Mouse (Mus musculus): ENCODE measurements around the gene Dhrs2. TPM values are rescaled to one million over a fixed set of nuclear protein-coding genes. Genes with fewer than 3 reads are reported as not detected.

Gene Dhrs2
- polyA plus RNA-seq, 1 experiment from 2014 or later, result 0.23 TPM

- H3K9ac ChIP-seq (replicated peaks; ENCODE audit: low read depth), result no peak overlapping the region
- no peaks in the 10 kb centered on the region for H3K4me1 ChIP-seq (ENCODE audit: insufficient read depth, low read depth, low read length)
- DNase-seq (ENCODE audit: low spot score), result no peak
- TF ChIP-seq EP300 (IDR thresholded peaks at IDR 0.05), result no peak
- no peak for TF ChIP-seq CTCF (IDR thresholded peaks at IDR 0.05)
- no peak for ATAC-seq
- no peaks in the 10 kb centered on the region for H3K9me3 ChIP-seq (ENCODE audit: low read length)
- no peak overlapping the region for H3K4me3 ChIP-seq (ENCODE audit: low read depth, low read length)
- no peak overlapping the region for H3K4me2 ChIP-seq (replicated peaks; ENCODE audit: low read depth, low read length)
- 33% methylated on average over 9 of the region's 9 CpGs for WGBS
- H3K27ac ChIP-seq (ENCODE audit: low read length), result no peak overlapping the region
- H3K36me3 ChIP-seq (ENCODE audit: insufficient read depth, low read length), result no peaks in the 10 kb centered on the region
- no peaks in the 10 kb centered on the region for H3K27me3 ChIP-seq (replicated peaks; ENCODE audit: insufficient read depth, low read length)
These were observed 32.4 kb upstream of the Dhrs2 start for GRCm38 (mm10) chr14:55189351-55189769.

- Histone ChIP-seq H3K9me3 (ENCODE audit: low read length) (no peaks in the 10 kb centered on the region), H3K4me1 (ENCODE audit: insufficient read depth, low read depth, low read length) (no peaks in the 10 kb centered on the region; the same call in 1 of the 2 replicates), H3K27ac (ENCODE audit: low read length) (no peak overlapping the region), H3K4me3 (ENCODE audit: low read depth, low read length) (no peak overlapping the region), H3K9ac (replicated peaks; ENCODE audit: low read depth) (no peak overlapping the region), H3K27me3 (replicated peaks; ENCODE audit: insufficient read depth, low read length) (no peaks in the 10 kb centered on the region), H3K4me2 (replicated peaks; ENCODE audit: low read depth, low read length) (no peak overlapping the region), H3K36me3 (ENCODE audit: insufficient read depth, low read length) (no peaks in the 10 kb centered on the region)
- no peak for DNase-seq (ENCODE audit: low spot score)
- TF ChIP-seq CTCF (IDR thresholded peaks at IDR 0.05) (no peak), EP300 (IDR thresholded peaks at IDR 0.05) (no peak)
- 72% methylated on average over 8 of the region's 8 CpGs for WGBS
- ATAC-seq, result no peak
These were observed 28.5 kb upstream of the Dhrs2 start for GRCm38 (mm10) chr14:55193354-55193753.

- H3K9me3 ChIP-seq (ENCODE audit: low read length), result no peaks in the 10 kb centered on the region
- ATAC-seq (no peak), DNase-seq (ENCODE audit: low spot score) (peak; percentile 49)
- no peak overlapping the region for H3K27ac ChIP-seq (ENCODE audit: low read length)
- TF ChIP-seq CTCF (IDR thresholded peaks at IDR 0.05), result no peak
- no peak for TF ChIP-seq EP300 (IDR thresholded peaks at IDR 0.05)
- H3K27me3 ChIP-seq (replicated peaks; ENCODE audit: insufficient read depth, low read length), result no peaks in the 10 kb centered on the region
- H3K4me2 ChIP-seq (replicated peaks; ENCODE audit: low read depth, low read length), result peak overlapping the region; percentile 25; the same call in 1 of the 2 replicates
- H3K9ac ChIP-seq (replicated peaks; ENCODE audit: low read depth), result no peak overlapping the region
- H3K4me1 ChIP-seq (ENCODE audit: insufficient read depth, low read depth, low read length), result no peaks in the 10 kb centered on the region; the same call in 1 of the 2 replicates
- H3K4me3 ChIP-seq (ENCODE audit: low read depth, low read length), result peak overlapping the region; percentile 1; the same call in 1 of the 2 replicates
- 52% methylated on average over 14 of the region's 14 CpGs for WGBS
- no peaks in the 10 kb centered on the region for H3K36me3 ChIP-seq (ENCODE audit: insufficient read depth, low read length)
These were observed 27.8 kb upstream of the Dhrs2 start for GRCm38 (mm10) chr14:55193876-55194635.

- H3K9me3 ChIP-seq (ENCODE audit: low read length), result no peaks in the 10 kb centered on the region
- DNase-seq (ENCODE audit: low spot score) (no peak), ATAC-seq (no peak)
- H3K4me3 ChIP-seq (ENCODE audit: low read depth, low read length), result no peak overlapping the region
- 45% methylated on average over 6 of the region's 6 CpGs for WGBS
- H3K4me2 ChIP-seq (replicated peaks; ENCODE audit: low read depth, low read length), result no peak overlapping the region
- no peak overlapping the region for H3K9ac ChIP-seq (replicated peaks; ENCODE audit: low read depth)
- no peaks in the 10 kb centered on the region for H3K27me3 ChIP-seq (replicated peaks; ENCODE audit: insufficient read depth, low read length)
- H3K27ac ChIP-seq (ENCODE audit: low read length), result no peak overlapping the region
- TF ChIP-seq EP300 (IDR thresholded peaks at IDR 0.05) (no peak), CTCF (IDR thresholded peaks at IDR 0.05) (no peak)
- H3K36me3 ChIP-seq (ENCODE audit: insufficient read depth, low read length), result no peaks in the 10 kb centered on the region
- H3K4me1 ChIP-seq (ENCODE audit: insufficient read depth, low read depth, low read length), result no peaks in the 10 kb centered on the region; the same call in 1 of the 2 replicates
These were observed 27.0 kb upstream of the Dhrs2 start for GRCm38 (mm10) chr14:55194786-55195185.

- Histone ChIP-seq H3K9ac (replicated peaks; ENCODE audit: low read depth) (no peak overlapping the region), H3K4me1 (ENCODE audit: insufficient read depth, low read depth, low read length) (no peaks in the 10 kb centered on the region; the same call in 1 of the 2 replicates), H3K27me3 (replicated peaks; ENCODE audit: insufficient read depth, low read length) (no peaks in the 10 kb centered on the region), H3K4me3 (ENCODE audit: low read depth, low read length) (no peak overlapping the region), H3K27ac (ENCODE audit: low read length) (no peak overlapping the region), H3K36me3 (ENCODE audit: insufficient read depth, low read length) (no peaks in the 10 kb centered on the region), H3K9me3 (ENCODE audit: low read length) (no peaks in the 10 kb centered on the region), H3K4me2 (replicated peaks; ENCODE audit: low read depth, low read length) (no peak overlapping the region)
- WGBS, result 54% methylated on average over 2 of the region's 2 CpGs
- no peak for ATAC-seq
- DNase-seq (ENCODE audit: low spot score), result no peak
- TF ChIP-seq CTCF (IDR thresholded peaks at IDR 0.05) (no peak), EP300 (IDR thresholded peaks at IDR 0.05) (no peak)
These were observed 24.7 kb upstream of the Dhrs2 start for GRCm38 (mm10) chr14:55197121-55197520.

- 53% methylated on average over 2 of the region's 2 CpGs for WGBS
- Histone ChIP-seq H3K27me3 (replicated peaks; ENCODE audit: insufficient read depth, low read length) (no peaks in the 10 kb centered on the region), H3K9me3 (ENCODE audit: low read length) (no peaks in the 10 kb centered on the region), H3K36me3 (ENCODE audit: insufficient read depth, low read length) (no peaks in the 10 kb centered on the region), H3K27ac (ENCODE audit: low read length) (no peak overlapping the region), H3K4me3 (ENCODE audit: low read depth, low read length) (no peak overlapping the region), H3K9ac (replicated peaks; ENCODE audit: low read depth) (no peak overlapping the region), H3K4me1 (ENCODE audit: insufficient read depth, low read depth, low read length) (no peaks in the 10 kb centered on the region; the same call in 1 of the 2 replicates), H3K4me2 (replicated peaks; ENCODE audit: low read depth, low read length) (no peak overlapping the region)
- ATAC-seq (no peak), DNase-seq (ENCODE audit: low spot score) (no peak)
- TF ChIP-seq CTCF (IDR thresholded peaks at IDR 0.05) (no peak), EP300 (IDR thresholded peaks at IDR 0.05) (no peak)
These were observed 23.6 kb upstream of the Dhrs2 start for GRCm38 (mm10) chr14:55198187-55198586.
